Mouse (Mus musculus): ENCODE results near the gene Nop53.

DNA sequence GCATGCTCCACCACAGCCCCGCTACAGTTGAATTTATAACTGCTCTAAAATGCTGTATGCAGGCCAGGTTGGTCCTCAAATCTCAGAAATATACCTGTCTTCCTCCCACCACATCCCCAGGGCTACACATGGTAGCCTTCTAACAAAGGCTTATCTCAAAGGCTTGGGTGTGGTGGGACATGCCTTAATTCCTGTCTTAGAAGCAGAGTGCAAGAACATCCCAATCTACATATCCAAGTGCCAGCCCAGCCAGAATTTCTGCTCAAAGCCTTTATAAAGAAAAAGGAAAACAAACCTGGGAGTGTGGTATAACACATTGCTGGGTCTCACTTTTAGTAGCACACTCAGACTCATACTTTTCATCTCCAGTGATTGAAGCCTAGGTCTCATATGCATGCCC, 51.6 kb downstream of the Nop53 start:
- TF ChIP-seq CTCF (IDR thresholded peaks at IDR 0.05; ENCODE audit: low read depth, low read length) (no peak), EP300 (IDR thresholded peaks at IDR 0.05; ENCODE audit: insufficient read depth, low read depth, low read length) (no peak), POLR2A (IDR thresholded peaks at IDR 0.05; ENCODE audit: insufficient read depth, low read length) (no peak)
